Mouse (Mus musculus): Measurements from ENCODE around the gene Stxbp5.

Stxbp5 gene

DNA sequence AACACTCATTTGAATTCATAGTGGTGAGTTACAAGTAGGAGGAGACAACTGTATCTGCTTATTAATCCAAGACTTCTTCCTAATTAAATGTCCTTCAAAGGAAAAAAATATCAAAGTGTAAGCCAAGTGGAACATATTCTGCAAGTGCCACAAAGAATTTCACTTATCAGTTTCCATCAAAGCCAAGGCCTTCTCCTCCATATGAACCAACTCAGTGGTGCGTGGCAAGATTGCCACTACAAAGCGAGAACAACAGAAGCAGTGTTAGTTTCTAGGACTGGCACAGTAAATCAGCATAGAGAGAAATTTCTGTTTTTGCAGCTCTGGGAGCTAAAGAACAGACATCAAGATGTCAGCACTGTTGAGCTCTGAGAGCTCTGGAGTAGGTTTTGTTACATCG lies 41.4 kb downstream of the Stxbp5 start:
- DNase-seq (ENCODE audit: low spot score in 2 of 2): no peak

DNA sequence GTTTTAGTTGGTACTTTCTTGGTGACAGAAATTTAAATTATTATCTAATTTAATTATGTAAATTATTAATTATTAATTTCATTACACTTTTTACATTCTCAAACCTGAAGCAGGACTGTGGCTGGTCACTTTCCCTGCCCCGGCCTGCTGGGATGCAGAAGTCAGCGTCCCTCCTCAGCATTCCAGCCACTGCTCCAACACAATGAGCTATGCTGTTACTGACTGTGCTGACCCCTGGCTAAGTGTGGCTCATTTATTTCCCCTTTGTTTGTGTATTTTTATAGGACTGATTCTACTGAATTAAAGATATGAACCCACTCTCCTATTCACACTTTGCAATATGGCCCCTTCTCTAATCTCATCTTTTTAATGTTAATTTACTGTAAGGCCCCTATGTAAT lies 43.0 kb downstream of the Stxbp5 start:
- DNase-seq (ENCODE audit: low spot score in 2 of 2): no peak

DNA sequence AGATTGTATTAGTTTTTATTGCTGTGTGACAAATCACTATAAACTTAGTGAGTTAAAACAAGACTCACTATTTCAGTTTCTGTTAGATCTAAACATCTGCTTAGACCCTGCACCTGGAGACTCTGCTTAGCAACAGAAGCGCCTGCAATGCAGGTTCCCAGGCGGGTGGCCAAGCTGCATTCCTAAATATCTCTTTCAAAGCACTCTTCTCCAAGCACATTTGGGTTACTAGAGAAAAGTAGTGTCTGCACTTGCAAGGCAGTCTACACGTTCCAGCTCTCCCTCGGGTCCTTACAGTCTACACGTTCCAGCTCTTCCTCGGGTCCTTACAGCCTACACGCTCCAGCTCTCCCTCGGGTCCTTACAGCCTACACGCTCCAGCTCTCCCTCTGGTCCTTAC lies 44.1 kb downstream of the Stxbp5 start:
- no peak for DNase-seq (ENCODE audit: low spot score in 2 of 2)

DNA sequence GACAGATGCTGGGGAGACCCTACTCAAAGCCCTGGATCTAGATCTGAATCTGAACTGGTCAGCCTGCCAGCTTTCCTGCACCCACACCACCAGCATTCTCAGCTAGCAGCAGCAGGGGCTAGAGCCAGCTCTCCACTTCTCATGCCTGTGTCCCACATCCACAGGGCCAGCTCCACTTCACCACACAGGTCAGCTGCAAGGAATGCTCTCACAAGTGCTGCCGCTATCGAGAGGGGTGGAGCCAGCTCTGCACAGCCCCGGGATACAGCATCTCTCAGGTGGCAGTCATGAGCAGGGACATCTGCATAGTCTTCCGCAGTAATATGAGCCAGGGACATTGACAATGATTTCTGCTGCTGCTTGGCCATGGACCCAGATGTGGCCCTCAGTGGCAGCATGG lies 54.5 kb downstream of the Stxbp5 start:
- DNase-seq (ENCODE audit: low spot score in 2 of 2): no peak

DNA sequence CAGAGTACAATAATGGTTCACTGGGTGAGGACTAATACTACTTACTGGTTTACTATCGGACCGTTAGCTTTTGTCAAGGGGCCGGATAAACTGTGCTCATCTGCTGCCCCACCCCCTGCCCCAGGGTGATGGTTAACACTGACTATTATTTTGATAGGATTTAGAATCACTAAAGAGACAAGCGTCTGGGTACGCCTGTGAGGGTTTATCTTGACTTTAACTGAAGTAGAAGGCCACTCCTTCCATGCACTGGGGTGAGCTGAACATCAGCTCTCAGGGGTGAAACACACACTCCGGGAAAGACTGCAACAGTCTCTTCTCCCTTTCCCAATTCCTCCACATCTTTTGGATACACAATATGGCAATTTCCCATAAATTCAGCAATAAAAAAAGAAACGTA lies 61.5 kb downstream of the Stxbp5 start:
- DNase-seq (ENCODE audit: low spot score in 2 of 2): no peak

DNA sequence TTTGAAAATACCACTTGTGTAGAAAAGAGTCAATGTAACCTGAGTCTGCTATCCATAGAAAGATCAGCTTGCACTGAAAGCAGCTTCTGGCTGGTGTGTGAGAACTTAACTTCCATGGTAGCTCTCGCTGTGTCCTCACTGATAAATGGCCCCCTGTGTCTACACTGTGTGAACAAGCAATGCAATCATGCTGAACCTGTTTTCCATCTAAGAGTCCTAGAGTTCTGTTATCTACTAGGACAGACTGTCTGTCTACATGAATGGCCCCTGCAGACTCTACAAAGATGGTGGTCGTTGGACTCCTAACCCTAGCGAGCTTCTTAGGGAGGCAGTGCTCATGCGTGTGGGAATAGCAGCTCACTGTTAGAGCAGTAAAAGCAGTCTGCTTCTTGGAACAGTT lies 65.9 kb downstream of the Stxbp5 start:
- no peak for DNase-seq (ENCODE audit: low spot score in 2 of 2)

DNA sequence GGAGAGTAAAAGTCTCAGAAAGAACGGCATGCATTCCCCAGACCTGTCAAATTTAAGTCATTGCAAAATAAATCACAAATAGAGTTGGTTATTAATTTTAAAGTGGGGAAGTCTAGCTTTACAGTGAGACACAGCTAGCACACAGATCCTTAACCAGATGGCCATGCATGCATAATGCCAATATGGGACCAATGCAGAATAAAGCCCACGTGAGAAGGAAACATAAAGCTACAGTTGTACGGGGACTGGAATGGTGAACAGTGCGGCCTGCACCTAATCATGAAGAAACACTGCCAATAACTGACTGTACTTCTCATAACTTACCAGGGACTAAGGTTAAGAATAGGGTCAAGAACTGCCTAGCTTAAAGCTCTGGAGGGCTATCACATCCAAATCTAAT lies 67.9 kb downstream of the Stxbp5 start:
- no peak for DNase-seq (ENCODE audit: low spot score in 2 of 2)

DNA sequence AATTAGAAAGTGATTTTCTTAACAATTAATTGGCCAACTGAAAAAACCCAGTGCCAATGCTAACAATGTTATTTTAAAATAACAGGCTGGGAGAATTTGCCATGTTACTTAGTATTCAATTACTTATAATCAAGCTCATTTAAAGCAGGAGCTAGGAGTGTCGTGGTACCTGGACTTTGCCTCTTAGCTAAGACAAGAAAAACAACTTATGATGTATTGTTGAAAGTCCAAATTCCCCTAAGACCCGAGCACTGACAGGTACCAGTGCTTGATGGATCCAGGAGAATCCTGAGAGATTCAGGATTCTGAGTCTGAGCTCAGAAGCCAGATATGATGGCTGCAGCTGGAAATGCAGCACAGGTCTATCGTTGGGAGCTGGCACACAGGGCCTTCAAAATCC lies 71.1 kb downstream of the Stxbp5 start:
- no peak for DNase-seq (ENCODE audit: low spot score in 2 of 2)

DNA sequence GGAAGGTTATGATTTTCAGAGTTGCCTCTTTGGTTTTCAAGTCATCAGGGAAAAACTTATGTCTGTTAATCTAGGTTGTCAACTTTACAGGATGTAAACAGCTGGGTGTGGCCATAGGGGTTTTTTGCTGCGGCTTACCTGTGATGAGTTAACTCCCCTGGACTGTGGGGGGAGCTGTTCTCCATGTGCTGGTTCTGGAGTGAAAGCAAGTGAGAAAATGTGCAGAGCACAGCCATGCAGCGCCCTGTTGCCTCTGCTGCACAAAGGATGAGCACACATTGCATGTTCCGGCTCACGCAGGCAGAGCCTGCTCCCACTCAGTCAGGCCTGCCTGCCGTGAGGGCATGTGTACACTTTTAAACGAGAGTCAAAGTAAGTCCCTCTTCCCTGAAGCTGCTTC lies 79.6 kb downstream of the Stxbp5 start:
- DNase-seq (ENCODE audit: low spot score in 2 of 2): no peak

DNA sequence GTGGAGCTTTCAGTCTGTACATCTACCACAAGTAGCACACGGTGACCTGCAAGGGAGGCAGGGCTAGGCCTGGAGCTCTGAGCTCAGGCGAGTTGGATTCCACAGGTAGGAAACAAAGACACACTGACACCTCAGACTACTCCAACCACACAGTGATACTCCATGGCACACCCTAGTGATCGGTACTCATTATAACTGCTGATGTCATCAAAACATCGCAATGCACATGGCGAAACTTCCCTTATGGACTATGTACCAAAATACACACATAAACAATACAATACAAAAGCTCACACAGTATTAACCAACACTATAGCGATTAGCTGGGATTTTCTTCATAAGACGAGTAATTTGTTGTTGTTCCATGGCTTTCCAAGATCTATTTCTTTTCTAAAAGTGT lies 82.3 kb downstream of the Stxbp5 start:
- DNase-seq (ENCODE audit: low spot score in 2 of 2): no peak

DNA sequence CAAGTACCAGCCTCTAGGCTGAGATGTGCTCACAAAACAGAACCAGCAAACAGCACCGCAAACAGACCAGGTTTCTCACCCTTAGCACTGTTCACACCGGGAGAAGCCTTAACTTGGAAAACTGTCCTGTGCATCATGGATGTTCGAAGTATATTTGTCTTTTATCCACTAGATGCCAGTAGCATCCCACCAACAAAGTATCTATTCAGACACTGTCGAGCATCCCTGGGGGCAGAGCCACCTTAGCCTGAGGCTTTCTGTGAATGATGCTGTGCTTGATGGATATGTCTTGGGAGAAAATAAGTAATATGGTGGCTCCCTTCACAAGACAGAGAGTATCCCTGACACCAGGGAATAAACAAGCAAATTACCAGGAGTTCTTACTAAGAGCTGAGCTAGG lies 87.0 kb downstream of the Stxbp5 start:
- DNase-seq (ENCODE audit: low spot score in 2 of 2): no peak

DNA sequence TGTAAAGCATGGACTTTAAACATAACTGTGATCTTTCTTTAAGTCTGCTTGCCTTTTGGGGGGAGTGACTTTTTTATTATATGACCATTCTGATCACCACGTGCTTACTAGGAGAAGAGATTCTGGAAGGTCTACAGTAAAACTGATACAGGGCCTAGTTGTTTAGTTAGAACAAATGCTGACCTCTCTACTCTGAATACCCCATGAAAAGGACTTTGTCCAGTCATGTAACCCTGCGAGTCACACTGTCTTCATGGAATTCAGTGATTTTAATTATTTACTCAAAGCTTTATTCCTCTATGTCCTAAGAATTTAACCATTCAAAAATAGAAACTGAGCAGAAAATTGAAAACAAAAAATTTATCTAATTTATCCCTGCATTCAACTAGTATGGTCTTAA lies 93.3 kb downstream of the Stxbp5 start:
- no peak for DNase-seq (ENCODE audit: low spot score in 2 of 2)

DNA sequence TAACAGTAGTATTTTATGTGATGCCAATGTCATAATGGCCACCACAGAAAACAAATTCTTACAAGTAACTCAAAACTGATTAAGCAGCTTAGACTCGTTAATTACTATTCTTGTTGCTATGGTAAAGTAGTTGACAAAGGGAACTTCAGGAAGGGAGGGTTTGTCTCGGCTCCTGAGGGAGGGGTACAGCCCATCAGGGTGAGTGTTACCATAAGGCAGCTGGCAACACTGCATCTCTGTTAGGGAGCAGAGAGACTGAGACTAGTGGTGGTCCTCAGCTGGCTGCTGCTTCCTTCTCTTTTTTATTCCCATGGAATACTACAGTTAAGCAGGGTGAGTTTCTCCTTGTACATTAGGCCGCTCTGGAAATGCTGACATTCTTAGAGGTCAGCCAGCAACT lies 95.5 kb downstream of the Stxbp5 start:
- no peak for DNase-seq (ENCODE audit: low spot score in 2 of 2)

DNA sequence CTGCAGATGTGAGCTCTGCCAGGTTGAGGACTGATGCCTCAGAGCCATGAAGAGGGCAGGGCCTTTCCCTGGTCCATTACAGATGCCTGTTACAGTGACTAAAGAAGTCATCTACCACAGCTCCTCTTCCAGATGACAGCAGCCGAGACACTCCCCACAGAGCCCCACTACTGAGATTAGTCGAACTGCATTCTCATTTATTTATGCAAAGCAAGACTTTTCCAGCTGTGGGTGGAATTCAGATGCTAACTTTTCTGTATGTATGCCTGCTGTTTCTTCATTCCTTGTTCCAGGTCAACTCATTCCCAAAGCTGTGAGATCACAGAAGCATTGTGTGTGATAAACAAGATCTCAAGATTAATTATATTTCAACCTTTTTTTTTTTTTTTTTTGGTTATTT lies 97.8 kb downstream of the Stxbp5 start:
- no peak for DNase-seq (ENCODE audit: low spot score in 2 of 2)

DNA sequence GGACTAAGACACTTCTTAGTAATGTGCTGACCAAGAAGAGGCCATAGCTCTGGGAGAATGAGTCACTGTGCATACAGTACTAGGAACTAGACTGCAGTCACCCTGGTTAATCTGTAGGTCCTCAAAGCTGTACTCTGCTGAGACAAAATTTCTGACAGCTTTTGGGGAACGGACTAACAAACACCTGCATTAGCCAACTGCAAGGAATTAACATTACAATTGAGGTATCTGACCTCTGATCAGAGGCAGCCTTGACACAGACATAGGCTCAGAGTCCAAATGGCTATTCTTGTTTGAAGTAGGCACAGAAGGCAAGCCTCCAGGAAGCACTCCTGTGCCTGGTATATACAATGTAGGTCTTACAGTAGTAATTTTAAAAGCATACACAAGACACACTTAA lies 99.3 kb downstream of the Stxbp5 start:
- no peak for DNase-seq (ENCODE audit: low spot score in 2 of 2)

DNA sequence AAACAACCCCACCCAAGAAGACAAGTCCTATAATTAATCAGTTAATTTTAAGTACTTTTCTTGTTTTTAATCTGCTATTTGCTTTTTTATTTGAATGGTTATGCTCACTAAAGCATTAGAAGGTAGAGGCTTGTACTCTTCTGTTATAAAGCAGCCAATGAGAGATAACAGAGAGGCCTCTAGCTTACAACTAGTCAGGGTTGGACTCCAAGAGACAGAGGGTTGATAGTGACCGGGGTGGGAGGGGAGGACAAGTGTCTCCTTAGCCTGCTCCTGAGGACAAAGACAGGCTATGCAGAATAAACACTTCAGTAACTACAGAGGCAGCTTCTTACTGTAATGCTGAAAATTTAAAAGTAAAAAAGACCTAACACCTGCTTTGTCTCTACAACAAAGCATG lies 101.8 kb downstream of the Stxbp5 start:
- DNase-seq (ENCODE audit: low spot score in 2 of 2): no peak

DNA sequence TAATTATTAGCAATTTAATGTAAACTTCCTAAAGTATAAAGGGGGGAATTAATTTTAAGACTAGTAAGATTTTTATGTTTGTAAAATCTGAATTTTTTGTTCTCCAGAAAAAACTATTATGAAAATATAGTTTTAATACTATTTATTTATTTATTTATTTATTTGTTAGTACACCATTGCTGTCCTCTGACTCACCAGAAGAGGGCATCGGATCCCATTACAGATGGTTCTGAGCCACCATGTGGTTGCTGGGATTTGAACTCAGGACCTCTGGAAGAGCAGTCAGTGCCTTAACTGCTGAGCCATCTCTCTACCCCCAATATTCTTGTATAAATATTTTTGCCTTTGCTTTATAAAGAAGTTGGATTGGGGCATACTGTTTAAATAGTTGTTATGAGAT lies 104.5 kb downstream of the Stxbp5 start:
- no peak for DNase-seq (ENCODE audit: low spot score in 2 of 2)

DNA sequence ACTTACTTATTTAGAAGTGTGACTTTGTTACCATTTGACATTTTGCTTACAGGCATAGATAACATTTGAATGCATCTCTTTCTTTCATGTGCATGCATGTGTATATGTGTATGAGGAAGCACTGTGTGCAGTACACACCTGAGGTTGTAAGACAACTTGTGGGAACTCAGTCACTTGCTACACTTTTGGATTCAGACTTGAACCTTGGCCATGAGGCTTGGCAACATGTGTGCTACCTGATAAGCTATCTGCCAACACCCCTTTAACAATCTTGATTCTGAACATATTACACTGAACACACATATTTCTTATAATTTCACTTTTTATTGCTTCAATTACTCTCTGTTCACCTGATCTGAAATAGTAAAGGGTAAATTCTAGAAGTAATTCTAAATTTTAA lies 106.5 kb downstream of the Stxbp5 start:
- DNase-seq (ENCODE audit: low spot score in 2 of 2): no peak

DNA sequence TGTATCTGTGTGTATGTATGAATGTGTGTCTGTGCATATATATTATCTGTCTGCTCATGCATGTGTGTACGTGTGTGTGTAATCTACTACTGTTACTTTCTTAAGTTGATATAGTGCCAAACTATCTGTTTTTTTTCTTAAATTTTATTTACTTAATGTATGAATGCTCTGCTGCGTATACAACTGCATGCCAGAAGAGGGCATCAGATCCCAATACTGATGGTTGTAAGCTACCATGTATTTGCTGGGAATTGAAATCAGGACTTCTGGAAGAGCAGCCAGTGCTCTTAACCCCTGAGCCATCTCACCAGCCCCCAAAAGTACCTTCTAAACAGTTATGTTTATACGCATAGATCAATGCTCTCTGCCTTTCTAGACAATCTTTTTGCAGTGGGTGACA lies 109.9 kb downstream of the Stxbp5 start:
- no peak for DNase-seq (ENCODE audit: low spot score in 2 of 2)

DNA sequence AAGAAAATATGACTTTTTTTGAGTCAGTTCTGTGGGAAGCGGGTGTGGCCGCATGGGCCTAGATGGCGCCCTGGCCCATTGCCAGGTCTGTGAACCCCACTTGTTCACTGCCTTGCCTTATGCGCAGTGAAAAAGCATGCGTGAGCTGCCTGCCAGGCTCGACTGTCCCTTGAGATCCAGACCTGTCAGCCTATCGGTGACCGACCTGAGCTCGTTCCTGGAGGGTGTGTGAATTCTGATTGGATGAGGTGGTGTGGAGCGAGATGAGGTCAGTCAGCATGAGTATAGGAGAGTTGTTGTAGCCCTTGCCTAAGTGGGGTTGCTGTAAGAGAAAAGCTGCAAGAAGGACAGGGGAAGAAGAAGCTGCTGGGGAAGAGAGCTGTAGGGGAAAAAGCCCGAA lies 114.4 kb downstream of the Stxbp5 start:
- DNase-seq (ENCODE audit: low spot score in 2 of 2): no peak

DNA sequence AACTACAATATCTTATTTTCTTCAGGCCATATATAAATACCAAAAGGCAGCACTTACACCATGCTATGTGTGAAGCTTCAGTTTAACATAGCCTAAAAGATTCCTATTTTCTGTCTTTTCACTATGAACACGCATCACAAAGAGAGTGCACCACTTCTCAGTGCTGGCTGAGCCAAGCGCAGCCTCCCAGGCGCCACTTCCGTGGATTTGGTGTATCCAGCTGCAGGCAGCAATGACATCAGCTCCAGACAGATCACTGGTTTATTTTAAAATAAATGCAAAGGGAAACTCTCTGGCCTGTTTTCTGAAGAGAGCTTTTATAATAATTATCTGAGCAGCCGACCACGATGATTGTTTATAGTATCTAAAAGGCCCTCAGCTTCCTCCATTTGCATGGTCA lies 115.2 kb downstream of the Stxbp5 start:
- DNase-seq (ENCODE audit: low spot score in 2 of 2): no peak

DNA sequence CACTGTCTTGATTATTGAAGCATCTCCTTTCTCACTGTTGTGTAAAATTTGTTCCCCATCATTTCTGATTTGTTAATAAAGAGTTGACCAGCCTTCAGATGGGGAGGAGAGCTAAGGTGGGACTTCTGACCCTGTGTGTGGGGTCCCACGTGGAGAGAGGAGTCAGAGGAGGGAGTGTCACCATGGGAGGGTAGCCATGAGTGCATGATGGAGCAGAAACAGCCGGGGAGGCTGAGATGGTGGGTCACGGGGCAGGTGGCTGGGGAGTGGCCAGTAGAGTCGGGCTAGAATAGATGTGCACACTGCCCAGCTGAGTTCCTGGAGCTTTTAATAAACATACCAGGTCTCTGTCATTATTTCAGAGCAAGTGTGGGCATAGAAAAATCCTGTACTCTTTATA lies 121.0 kb downstream of the Stxbp5 start:
- no peak for DNase-seq (ENCODE audit: low spot score in 2 of 2)

DNA sequence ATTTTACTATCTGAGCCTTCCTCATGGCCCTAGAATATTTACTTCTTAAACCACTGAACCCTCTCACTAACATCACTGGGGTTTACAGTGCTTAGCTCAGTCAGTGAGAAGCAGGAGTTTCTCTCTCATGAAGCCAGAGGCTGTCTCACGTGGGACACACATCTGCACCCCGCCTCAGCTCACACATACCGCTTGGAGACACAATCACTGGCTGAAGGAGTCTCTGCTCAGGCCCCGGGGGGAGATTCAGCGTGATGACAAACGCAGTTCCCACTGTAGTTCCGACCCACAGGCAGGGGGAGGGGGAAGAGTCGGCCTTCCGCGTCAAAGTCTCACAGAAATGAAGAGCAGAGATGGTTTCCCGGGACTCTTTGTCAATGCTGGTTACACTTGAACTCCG lies 130.6 kb downstream of the Stxbp5 start:
- DNase-seq (ENCODE audit: low spot score in 2 of 2): no peak

DNA sequence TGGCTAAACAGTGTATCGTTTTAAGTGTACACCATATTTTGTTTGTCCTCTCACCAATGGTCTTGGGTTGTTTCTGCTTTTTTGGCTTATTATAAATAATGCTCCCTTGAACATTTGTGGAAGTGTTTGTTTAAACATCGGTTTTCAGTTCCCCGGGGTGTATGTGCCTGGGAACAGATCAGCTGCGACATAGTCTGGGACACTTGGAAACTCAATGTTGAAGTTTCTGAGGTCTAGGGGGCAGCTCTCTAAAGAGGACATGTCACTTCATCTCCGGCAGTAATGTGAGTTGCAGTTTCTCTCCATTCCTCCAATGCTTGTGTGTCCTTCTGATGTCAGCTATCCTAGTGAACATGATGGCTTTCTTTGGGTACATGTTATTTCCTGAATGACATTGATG lies 137.0 kb downstream of the Stxbp5 start:
- no peak for DNase-seq (ENCODE audit: low spot score in 2 of 2)

DNA sequence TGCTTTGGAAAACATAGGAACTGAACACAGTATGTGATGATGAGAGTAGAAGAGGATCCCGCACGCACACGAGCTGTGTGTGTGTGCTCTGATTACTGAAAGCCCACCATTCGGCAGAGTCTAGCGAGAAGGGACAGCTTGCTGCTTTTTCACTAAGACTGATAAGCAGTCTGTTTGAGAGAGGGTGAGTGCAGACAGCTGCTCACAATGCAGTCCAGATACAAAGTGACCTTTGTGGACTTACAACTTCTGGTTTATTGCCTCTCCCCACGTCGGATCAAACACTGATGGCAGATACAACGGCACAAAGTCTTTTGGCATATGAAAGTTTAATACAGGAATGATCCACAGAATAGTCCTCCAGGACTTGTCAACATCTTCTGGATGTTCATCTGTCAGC lies 140.6 kb downstream of the Stxbp5 start:
- DNase-seq (ENCODE audit: low spot score in 2 of 2): no peak

Data from spleen, postnatal 10 days (tissue).